In the genomic region with DNA sequence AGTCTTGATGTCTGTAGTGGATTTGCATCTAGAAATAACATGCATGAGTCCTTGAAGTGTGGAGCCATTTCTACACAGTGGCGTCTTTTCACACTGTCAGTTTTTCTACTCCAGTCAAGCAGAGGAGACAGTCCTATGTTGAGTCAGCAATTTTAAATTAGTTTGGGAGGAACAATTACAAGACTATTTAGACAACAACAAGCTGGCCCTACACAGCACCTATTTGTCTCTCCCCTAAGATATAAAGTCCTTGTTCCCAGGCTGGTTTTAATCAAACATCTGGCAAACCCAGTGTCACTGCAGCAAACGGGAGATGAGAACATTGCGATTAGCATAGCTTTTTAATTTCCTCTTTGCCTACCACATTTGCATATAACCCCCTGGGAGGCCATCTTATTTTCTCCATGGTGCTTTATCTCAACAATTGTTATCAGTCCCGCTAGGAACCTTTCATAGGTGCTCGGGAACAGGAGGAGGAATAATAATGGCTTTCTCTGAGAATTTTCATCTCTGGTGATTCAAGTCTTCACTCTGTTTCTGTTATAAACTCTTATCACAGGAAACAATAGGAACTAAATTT, we compare ENCODE assay signal across 24 mouse cellular contexts. TPM values are rescaled to one million over a fixed set of nuclear protein-coding genes. Genes with fewer than 3 reads are reported as not detected.
"Had no signal": no experiment of that assay in that cellular context is flagged by ENCODE, and none has a peak within 500 bp of the region (broad histone marks: within the 10 kb centered on the region; RNA-seq: fewer than 3 reads in every experiment).

No protein-coding gene starts in this region.

- DNase-seq: kidney, adult 2 months; kidney, postnatal 25 days; layer of hippocampus, adult 9-11 months; liver; lung, adult 18-20 months; lung, postnatal 10 days; lung, postnatal 36 days; right cerebral cortex, adult 18-20 months; right cerebral cortex, postnatal 14 days; right cerebral cortex, postnatal 4 days; thymus, adult 2 months; thymus, postnatal 14 days; thymus, postnatal 4 days had no signal

- H3K27me3 ChIP-seq: limb, embryonic 13.5 days; liver, embryonic 15.5 days; lung, embryonic 15.5 days; midbrain, embryonic 13.5 days had no signal

- H3K27ac ChIP-seq: kidney, postnatal 0 days; layer of hippocampus, adult 2 months; limb, embryonic 10.5 days; limb, embryonic 13.5 days; liver, embryonic 12.5 days; liver, embryonic 15.5 days; lung, embryonic 15.5 days; midbrain, embryonic 10.5 days; stomach, postnatal 0 days had no signal

- H3K36me3 ChIP-seq: limb, embryonic 10.5 days; limb, embryonic 13.5 days; liver, embryonic 12.5 days; liver, embryonic 15.5 days; lung, embryonic 15.5 days; midbrain, embryonic 10.5 days; midbrain, embryonic 13.5 days had no signal

- H3K4me2 ChIP-seq: limb, embryonic 13.5 days; liver, embryonic 12.5 days; liver, embryonic 15.5 days; lung, embryonic 15.5 days; midbrain, embryonic 13.5 days had no signal

- H3K9ac ChIP-seq: limb, embryonic 13.5 days; liver, embryonic 12.5 days; liver, embryonic 15.5 days; lung, embryonic 15.5 days; midbrain, embryonic 13.5 days had no signal

- ATAC-seq: liver, embryonic 12.5 days had no signal

- H3K4me3 ChIP-seq: layer of hippocampus, adult 2 months; limb, embryonic 10.5 days; limb, embryonic 13.5 days; liver, embryonic 12.5 days; liver, embryonic 15.5 days; lung, embryonic 15.5 days; megakaryocyte, embryonic 14.5 days; midbrain, embryonic 10.5 days; midbrain, embryonic 13.5 days had no signal

- H3K4me1 ChIP-seq: limb, embryonic 13.5 days; liver, embryonic 12.5 days; liver, embryonic 15.5 days; lung, embryonic 15.5 days; megakaryocyte, embryonic 14.5 days; midbrain, embryonic 10.5 days; midbrain, embryonic 13.5 days had no signal

- H3K9me3 ChIP-seq: limb, embryonic 10.5 days; limb, embryonic 13.5 days; liver, embryonic 12.5 days; liver, embryonic 15.5 days; lung, embryonic 15.5 days; megakaryocyte, embryonic 14.5 days; midbrain, embryonic 10.5 days; midbrain, embryonic 13.5 days had no signal

RNA-seq across cellular contexts. Expression of a gene that starts 37.1 kb away (rescaled TPM):
- polyA plus RNA-seq: thymus, adult 2 months had no signal
